ENCODE assay signal across 27 mouse cellular contexts in the genomic region with DNA sequence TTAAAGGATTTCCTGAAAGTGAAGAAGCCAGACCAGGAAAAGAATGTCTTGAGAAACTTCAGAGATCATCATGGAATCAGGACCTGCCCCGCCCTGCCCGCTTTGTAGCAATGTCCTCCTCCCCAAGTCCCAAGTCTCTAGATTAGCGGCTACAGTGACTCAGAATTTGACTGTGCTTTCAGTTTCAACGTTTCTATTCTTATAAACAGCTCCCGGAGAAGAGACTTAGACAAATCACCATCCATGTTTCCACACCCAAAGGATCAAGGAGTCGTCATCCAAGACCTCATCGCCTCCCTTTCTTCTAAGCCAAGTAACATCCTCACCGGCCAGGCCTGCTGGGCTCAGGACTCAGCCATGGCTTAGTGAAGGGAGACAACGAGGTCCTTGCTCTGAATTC. TPM values are rescaled to one million over a fixed set of nuclear protein-coding genes. Genes with fewer than 3 reads are reported as not detected.
"Had no signal": no experiment of that assay in that cellular context is flagged by ENCODE, and none has a peak within 500 bp of the region (broad histone marks: within the 10 kb centered on the region; RNA-seq: fewer than 3 reads in every experiment).

No protein-coding gene starts in this region.

- ATAC-seq: liver, postnatal 0 days; lung, postnatal 0 days; midbrain, embryonic 16.5 days had no signal

- H3K4me2 ChIP-seq: lung, embryonic 15.5 days; midbrain, embryonic 12.5 days; neural tube, embryonic 13.5 days; neural tube, embryonic 15.5 days; stomach, embryonic 15.5 days had no signal

- H3K36me3 ChIP-seq: lung, embryonic 15.5 days; midbrain, embryonic 10.5 days; midbrain, embryonic 12.5 days; neural tube, embryonic 13.5 days; neural tube, embryonic 15.5 days; stomach, embryonic 15.5 days had no signal

- H3K9ac ChIP-seq: liver, postnatal 0 days; lung, embryonic 15.5 days; midbrain, embryonic 12.5 days; neural tube, embryonic 13.5 days; neural tube, embryonic 15.5 days; stomach, embryonic 15.5 days had no signal

- H3K9me3 ChIP-seq: lung, embryonic 15.5 days; midbrain, embryonic 10.5 days; midbrain, embryonic 12.5 days; neural tube, embryonic 13.5 days; neural tube, embryonic 15.5 days; stomach, embryonic 15.5 days had no signal

- DNase-seq: liver, postnatal 0 days; lung, adult 2 months; lung, postnatal 14 days; lung, postnatal 4 days; midbrain, embryonic 14.5 days; retina, postnatal 1 day; right cerebral cortex, adult 18-20 months; right cerebral cortex, postnatal 25 days; right cerebral cortex, postnatal 4 days; thymus, adult 2 months; thymus, postnatal 25 days; thymus, postnatal 4 days had no signal

- H3K4me1 ChIP-seq: midbrain, embryonic 12.5 days; neural tube, embryonic 13.5 days; neural tube, embryonic 15.5 days; stomach, embryonic 15.5 days had no signal

- H3K27me3 ChIP-seq: lung, embryonic 15.5 days; midbrain, embryonic 12.5 days; neural tube, embryonic 13.5 days; neural tube, embryonic 15.5 days; stomach, embryonic 15.5 days had no signal

- H3K4me3 ChIP-seq: lung, embryonic 15.5 days; midbrain, embryonic 10.5 days; midbrain, embryonic 12.5 days; myocyte; neural tube, embryonic 13.5 days; neural tube, embryonic 15.5 days; stomach, embryonic 15.5 days had no signal

- H3K27ac ChIP-seq: lung, embryonic 15.5 days; midbrain, embryonic 10.5 days; midbrain, embryonic 12.5 days; neural tube, embryonic 13.5 days; neural tube, embryonic 15.5 days; stomach, embryonic 15.5 days; stomach, postnatal 0 days had no signal

RNA-seq across cellular contexts. Expression of a gene that starts 48.2 kb away (rescaled TPM):
- polyA plus RNA-seq: midbrain, embryonic 10.5 days; midbrain, embryonic 12.5 days; midbrain, embryonic 14.5 days; midbrain, embryonic 16.5 days; myocyte; neural tube, embryonic 11.5 days; neural tube, embryonic 13.5 days; neural tube, embryonic 15.5 days; testis, adult 2 months had no signal

RNA-seq across cellular contexts. Expression of a gene that starts 54.6 kb away (rescaled TPM):
- total RNA-seq: megakaryocyte, adult 5-6 weeks; megakaryocyte-erythroid progenitor cell, adult 5-6 weeks had no signal
- polyA plus RNA-seq: liver, postnatal 0 days; midbrain, embryonic 10.5 days; myocyte; neural tube, embryonic 11.5 days; spleen, adult 2 months had no signal
